Mouse (Mus musculus) cerebellum, postnatal 10 days (tissue): ENCODE results near the gene Hdac9.
"Not testable (repeated sequence)": the region's sequence is repeated elsewhere in the genome, so short reads cannot be mapped to it uniquely, and the experiment has no call there.

Experiments used
- DNase-seq, 2 experiments: peaks; one replicate each; pipeline ENCODE4 v3.0.0; 2021; ENCODE audit warnings: mixed read lengths in 2 of 2

The Hdac9 gene

GRCm38 (mm10) chr12:34052508-34052907 is 864.4 kb downstream of the Hdac9 start:
- no peak for DNase-seq

GRCm38 (mm10) chr12:34052036-34052435 is 864.9 kb downstream of the Hdac9 start:
- no peak for DNase-seq

GRCm38 (mm10) chr12:34051112-34051511 is 865.8 kb downstream of the Hdac9 start:
- DNase-seq: peak; percentile 18

GRCm38 (mm10) chr12:34040949-34041348 is 875.9 kb downstream of the Hdac9 start:
- DNase-seq: no peak

GRCm38 (mm10) chr12:34040061-34040460 is 876.8 kb downstream of the Hdac9 start:
- no peak for DNase-seq

- not testable (repeated sequence) for DNase-seq
Measured at GRCm38 (mm10) chr12:34009796-34010195, 907.1 kb downstream of the Hdac9 start.
